Mouse (Mus musculus) midbrain, embryonic 10.5 days (tissue): Measurements from ENCODE around the gene Msh5. TPM values are rescaled to one million over a fixed set of nuclear protein-coding genes. Genes with fewer than 3 reads are reported as not detected.

Experiments used
- polyA plus RNA-seq: library from polyadenylated mRNA; unstranded; fragments of >200 nt; fragmentation: Nextera tagmentation; extraction: Ambion mirVana; gene quantifications from 2 replicates; pipeline ENCODE4 v1.2.1, GENCODE M21; 2016

Gene Msh5
- polyA plus RNA-seq, 1 experiment from 2014 or later, result 5.4 TPM

Other genes with a start within 250 kb of the Msh5 start
- not detected in 2 replicates for gene Cyp21a1, start 242.2 kb downstream of the Msh5 start, polyA plus RNA-seq
- 30.2 and 30.6 TPM in 2 replicates for gene Stk19, start 209.8 kb downstream of the Msh5 start, polyA plus RNA-seq
- 81.2 and 88.1 TPM in 2 replicates for gene Dxo, start 209.7 kb downstream of the Msh5 start, polyA plus RNA-seq
- gene Skiv2l, start 196.5 kb downstream of the Msh5 start, polyA plus RNA-seq, result 57.8 and 62.4 TPM in 2 replicates
- 137 and 139 TPM in 2 replicates for gene Nelfe, start 196.4 kb downstream of the Msh5 start, polyA plus RNA-seq
- gene Cfb, start 184.2 kb downstream of the Msh5 start, polyA plus RNA-seq, result 1.8 and 2.8 TPM in 2 replicates
- gene Zbtb12, start 167.3 kb downstream of the Msh5 start, polyA plus RNA-seq, result 5.8 and 6.1 TPM in 2 replicates
- gene Gm20547, start 164.7 kb downstream of the Msh5 start, polyA plus RNA-seq, result 0.07 TPM in 1 of 2 replicates, not detected in the other
- 1.3 TPM in 2 replicates for gene C2, start 148.5 kb downstream of the Msh5 start, polyA plus RNA-seq
- gene Ehmt2, start 148.3 kb downstream of the Msh5 start, polyA plus RNA-seq, result 88.0 and 91.9 TPM in 2 replicates
- not detected in 2 replicates for gene Slc44a4, start 132.3 kb downstream of the Msh5 start, polyA plus RNA-seq
- 16.1 and 19.2 TPM in 2 replicates for gene Neu1, start 115.5 kb downstream of the Msh5 start, polyA plus RNA-seq
- 0.19 TPM in 1 of 2 replicates, not detected in the other for gene Hspa1b, start 87.5 kb downstream of the Msh5 start, polyA plus RNA-seq
- 0.27 TPM in 1 of 2 replicates, not detected in the other for gene Gm20481, start 76.8 kb downstream of the Msh5 start, polyA plus RNA-seq
- gene Hspa1a, start 74.6 kb downstream of the Msh5 start, polyA plus RNA-seq, result 1.3 and 1.6 TPM in 2 replicates
- 0.71 and 0.81 TPM in 2 replicates for gene Hspa1l, start 74.0 kb downstream of the Msh5 start, polyA plus RNA-seq
- gene Lsm2, start 64.9 kb downstream of the Msh5 start, polyA plus RNA-seq, result 307 and 337 TPM in 2 replicates
- 177 and 210 TPM in 2 replicates for gene Vars, start 45.8 kb downstream of the Msh5 start, polyA plus RNA-seq
- 0.19 and 0.28 TPM in 2 replicates for gene Vwa7, start 30.2 kb downstream of the Msh5 start, polyA plus RNA-seq
- gene Sapcd1, start 18.7 kb downstream of the Msh5 start, polyA plus RNA-seq, result 7.1 and 7.7 TPM in 2 replicates
- gene Clic1, start 3.2 kb upstream of the Msh5 start, polyA plus RNA-seq, result 216 and 217 TPM in 2 replicates
- 527 and 597 TPM in 2 replicates for gene Ddah2, start 12.3 kb upstream of the Msh5 start, polyA plus RNA-seq
- gene Ly6g6c, start 18.6 kb upstream of the Msh5 start, polyA plus RNA-seq, result 0.17 TPM in 2 replicates
- 1.3 TPM in 2 replicates for gene Mpig6b, start 19.4 kb upstream of the Msh5 start, polyA plus RNA-seq
- gene Ly6g6e, start 30.2 kb upstream of the Msh5 start, polyA plus RNA-seq, result 0.32 and 0.59 TPM in 2 replicates
- gene Ly6g6d, start 31.3 kb upstream of the Msh5 start, polyA plus RNA-seq, result 2.0 and 3.5 TPM in 2 replicates
- gene Ly6g6f, start 38.9 kb upstream of the Msh5 start, polyA plus RNA-seq, result 0.70 and 0.86 TPM in 2 replicates
- gene Abhd16a, start 42.5 kb upstream of the Msh5 start, polyA plus RNA-seq, result 56.7 and 68.5 TPM in 2 replicates
- not detected in 2 replicates for gene Ly6g5c, start 61.5 kb upstream of the Msh5 start, polyA plus RNA-seq
- gene Ly6g5b, start 68.7 kb upstream of the Msh5 start, polyA plus RNA-seq, result 0.99 and 1.1 TPM in 2 replicates
- 33.4 and 34.5 TPM in 2 replicates for gene Gpank1, start 74.7 kb upstream of the Msh5 start, polyA plus RNA-seq
- 299 and 306 TPM in 2 replicates for gene Csnk2b, start 75.3 kb upstream of the Msh5 start, polyA plus RNA-seq
- 9.5 and 9.6 TPM in 2 replicates for gene D17H6S53E, start 79.6 kb upstream of the Msh5 start, polyA plus RNA-seq
- 0.53 and 0.66 TPM in 2 replicates for gene Apom, start 85.3 kb upstream of the Msh5 start, polyA plus RNA-seq
- 56.6 and 67.4 TPM in 2 replicates for gene Bag6, start 88.4 kb upstream of the Msh5 start, polyA plus RNA-seq
- gene Prrc2a, start 118.2 kb upstream of the Msh5 start, polyA plus RNA-seq, result 173 and 198 TPM in 2 replicates
- 4.0 and 5.8 TPM in 2 replicates for gene Aif1, start 129.3 kb upstream of the Msh5 start, polyA plus RNA-seq
- 5.0 and 8.3 TPM in 2 replicates for gene Lst1, start 141.7 kb upstream of the Msh5 start, polyA plus RNA-seq
- 0.10 TPM in 1 of 2 replicates, not detected in the other for gene Ltb, start 147.7 kb upstream of the Msh5 start, polyA plus RNA-seq
- 0.07 TPM in 1 of 2 replicates, not detected in the other for gene Tnf, start 155.3 kb upstream of the Msh5 start, polyA plus RNA-seq
- gene Lta, start 158.6 kb upstream of the Msh5 start, polyA plus RNA-seq, result not detected in 2 replicates
- 0.25 and 0.37 TPM in 2 replicates for gene Gm16181, start 174.1 kb upstream of the Msh5 start, polyA plus RNA-seq
- gene Atp6v1g2, start 186.9 kb upstream of the Msh5 start, polyA plus RNA-seq, result 9.7 and 11.8 TPM in 2 replicates
- gene Nfkbil1, start 189.0 kb upstream of the Msh5 start, polyA plus RNA-seq, result 9.9 and 11.7 TPM in 2 replicates
- 682 and 724 TPM in 2 replicates for gene Ddx39b, start 195.0 kb upstream of the Msh5 start, polyA plus RNA-seq
- gene H2-D1, start 216.0 kb upstream of the Msh5 start, polyA plus RNA-seq, result 55.3 and 61.1 TPM in 2 replicates